Mouse (Mus musculus): Measurements from ENCODE around the gene Ncapd2. TPM values are rescaled to one million over a fixed set of nuclear protein-coding genes. Genes with fewer than 3 reads are reported as not detected.
A peak's percentile ranks its signal among the peaks of the same experiment; 100 is the strongest.

Ncapd2 gene
- polyA plus RNA-seq, 1 experiment from 2014 or later, result 16.6 TPM

- 49% methylated on average over 7 of the region's 7 CpGs for WGBS
- TF ChIP-seq EP300 (optimal IDR thresholded peaks at IDR 0.05), result no peak
- no peak for TF ChIP-seq CTCF (IDR thresholded peaks at IDR 0.05; ENCODE audit: low read depth)
- no peaks in the 10 kb centered on the region for H3K36me3 ChIP-seq (ENCODE audit: control insufficient read depth, insufficient read depth, low read length)
- H3K9me3 ChIP-seq (ENCODE audit: control insufficient read depth, low read length), result no peaks in the 10 kb centered on the region
- DNase-seq (ENCODE audit: low spot score) (no peak), ATAC-seq (ENCODE audit: low FRiP score, low TSS enrichment) (no peak)
- no peak overlapping the region for H3K27ac ChIP-seq (replicated peaks)
- no peak overlapping the region for H3K4me3 ChIP-seq (ENCODE audit: low read depth, low read length)
- no peaks in the 10 kb centered on the region for H3K27me3 ChIP-seq (ENCODE audit: control insufficient read depth, insufficient read depth, low read length)
- 0 out of 2 replicates have a peak, but pooled peaks cover 3% of the 10 kb centered on the region for H3K4me1 ChIP-seq (replicated peaks; ENCODE audit: control insufficient read depth, insufficient read depth)
- no peak overlapping the region for H3K9ac ChIP-seq (ENCODE audit: low read length)
- H3K4me2 ChIP-seq (replicated peaks; ENCODE audit: low read depth), result no peak overlapping the region
Observed at GRCm38 (mm10) chr6:125193390-125193789, 1.9 kb upstream of the Ncapd2 start.

GRCm38 (mm10) chr6:125192841-125193240 is 1.3 kb upstream of the Ncapd2 start:
- peak overlapping the region; percentile 73 for H3K9ac ChIP-seq (ENCODE audit: low read length)
- WGBS, result 38% methylated on average over 5 of the region's 5 CpGs
- no peaks in the 10 kb centered on the region for H3K9me3 ChIP-seq (ENCODE audit: control insufficient read depth, low read length)
- peak overlapping the region; percentile 77 for H3K4me2 ChIP-seq (replicated peaks; ENCODE audit: low read depth)
- no peaks in the 10 kb centered on the region for H3K27me3 ChIP-seq (ENCODE audit: control insufficient read depth, insufficient read depth, low read length)
- TF ChIP-seq EP300 (optimal IDR thresholded peaks at IDR 0.05), result no peak
- TF ChIP-seq CTCF (IDR thresholded peaks at IDR 0.05; ENCODE audit: low read depth), result no peak
- ATAC-seq (ENCODE audit: low FRiP score, low TSS enrichment) (no peak), DNase-seq (ENCODE audit: low spot score) (no peak)
- H3K27ac ChIP-seq (replicated peaks), result peak overlapping the region; percentile 97
- H3K4me1 ChIP-seq (replicated peaks; ENCODE audit: control insufficient read depth, insufficient read depth), result 0 out of 2 replicates have a peak, but pooled peaks cover 3% of the 10 kb centered on the region
- H3K4me3 ChIP-seq (ENCODE audit: low read depth, low read length), result peak overlapping the region; percentile 65
- 0 out of 2 replicates have a peak, but pooled peaks cover 2% of the 10 kb centered on the region for H3K36me3 ChIP-seq (ENCODE audit: control insufficient read depth, insufficient read depth, low read length)

- Histone ChIP-seq H3K4me3 (ENCODE audit: low read depth, low read length) (peak overlapping the region; percentile 65), H3K36me3 (ENCODE audit: control insufficient read depth, insufficient read depth, low read length) (0 out of 2 replicates have a peak, but pooled peaks cover 3% of the 10 kb centered on the region), H3K4me1 (replicated peaks; ENCODE audit: control insufficient read depth, insufficient read depth) (0 out of 2 replicates have a peak, but pooled peaks cover 3% of the 10 kb centered on the region), H3K27ac (replicated peaks) (peak overlapping the region; percentile 97), H3K27me3 (ENCODE audit: control insufficient read depth, insufficient read depth, low read length) (no peaks in the 10 kb centered on the region), H3K4me2 (replicated peaks; ENCODE audit: low read depth) (peak overlapping the region; percentile 77), H3K9me3 (ENCODE audit: control insufficient read depth, low read length) (no peaks in the 10 kb centered on the region), H3K9ac (ENCODE audit: low read length) (peak overlapping the region; percentile 73)
- DNase-seq (ENCODE audit: low spot score) (peak; percentile 94), ATAC-seq (ENCODE audit: low FRiP score, low TSS enrichment) (peak; percentile 95)
- under 1% methylated on average over 34 of the region's 34 CpGs for WGBS
- TF ChIP-seq EP300 (optimal IDR thresholded peaks at IDR 0.05) (no peak), CTCF (IDR thresholded peaks at IDR 0.05; ENCODE audit: low read depth) (no peak)
Observed at GRCm38 (mm10) chr6:125192016-125192714, 664 bp upstream of the Ncapd2 start.

- peak overlapping the region; percentile 74 for H3K27ac ChIP-seq (replicated peaks)
- no peak for ATAC-seq (ENCODE audit: low FRiP score, low TSS enrichment)
- H3K4me1 ChIP-seq (replicated peaks; ENCODE audit: control insufficient read depth, insufficient read depth), result 0 out of 2 replicates have a peak, but pooled peaks cover 3% of the 10 kb centered on the region
- no peaks in the 10 kb centered on the region for H3K9me3 ChIP-seq (ENCODE audit: control insufficient read depth, low read length)
- H3K4me2 ChIP-seq (replicated peaks; ENCODE audit: low read depth), result peak overlapping the region; percentile 61
- H3K27me3 ChIP-seq (ENCODE audit: control insufficient read depth, insufficient read depth, low read length), result no peaks in the 10 kb centered on the region
- no peak for DNase-seq (ENCODE audit: low spot score)
- no peak for TF ChIP-seq EP300 (optimal IDR thresholded peaks at IDR 0.05)
- TF ChIP-seq CTCF (IDR thresholded peaks at IDR 0.05; ENCODE audit: low read depth), result no peak
- peaks cover 6% of the 10 kb centered on the region; the same call in 1 of the 2 replicates for H3K36me3 ChIP-seq (ENCODE audit: control insufficient read depth, insufficient read depth, low read length)
- peak overlapping the region; percentile 65 for H3K4me3 ChIP-seq (ENCODE audit: low read depth, low read length)
- H3K9ac ChIP-seq (ENCODE audit: low read length), result peak overlapping the region; percentile 55
Observed at GRCm38 (mm10) chr6:125190816-125191215, 685 bp downstream of the Ncapd2 start.

- H3K4me1 ChIP-seq (replicated peaks; ENCODE audit: control insufficient read depth, insufficient read depth), result no peaks in the 10 kb centered on the region
- no peaks in the 10 kb centered on the region for H3K9me3 ChIP-seq (ENCODE audit: control insufficient read depth, low read length)
- H3K9ac ChIP-seq (ENCODE audit: low read length), result no peak overlapping the region
- no peak overlapping the region for H3K4me3 ChIP-seq (ENCODE audit: low read depth, low read length)
- H3K36me3 ChIP-seq (ENCODE audit: control insufficient read depth, insufficient read depth, low read length), result peaks cover 24% of the 10 kb centered on the region
- no peak for TF ChIP-seq CTCF (IDR thresholded peaks at IDR 0.05; ENCODE audit: low read depth)
- TF ChIP-seq EP300 (optimal IDR thresholded peaks at IDR 0.05), result no peak
- H3K4me2 ChIP-seq (replicated peaks; ENCODE audit: low read depth), result no peak overlapping the region
- WGBS, result 93% methylated on average over 10 of the region's 10 CpGs
- ATAC-seq (ENCODE audit: low FRiP score, low TSS enrichment), result no peak
- DNase-seq (ENCODE audit: low spot score), result no peak
- no peak overlapping the region for H3K27ac ChIP-seq (replicated peaks)
- H3K27me3 ChIP-seq (ENCODE audit: control insufficient read depth, insufficient read depth, low read length), result no peaks in the 10 kb centered on the region
Observed at GRCm38 (mm10) chr6:125186203-125186602, 5.3 kb downstream of the Ncapd2 start.

GRCm38 (mm10) chr6:125182133-125182532 is 9.4 kb downstream of the Ncapd2 start:
- no peak overlapping the region for H3K4me2 ChIP-seq (replicated peaks; ENCODE audit: low read depth)
- H3K4me1 ChIP-seq (replicated peaks; ENCODE audit: control insufficient read depth, insufficient read depth), result no peaks in the 10 kb centered on the region
- WGBS, result 68% methylated on average over 5 of the region's 5 CpGs
- peaks cover 39% of the 10 kb centered on the region for H3K36me3 ChIP-seq (ENCODE audit: control insufficient read depth, insufficient read depth, low read length)
- H3K9me3 ChIP-seq (ENCODE audit: control insufficient read depth, low read length), result no peaks in the 10 kb centered on the region
- H3K4me3 ChIP-seq (ENCODE audit: low read depth, low read length), result no peak overlapping the region
- no peaks in the 10 kb centered on the region for H3K27me3 ChIP-seq (ENCODE audit: control insufficient read depth, insufficient read depth, low read length)
- TF ChIP-seq CTCF (IDR thresholded peaks at IDR 0.05; ENCODE audit: low read depth) (no peak), EP300 (optimal IDR thresholded peaks at IDR 0.05) (no peak)
- DNase-seq (ENCODE audit: low spot score) (no peak), ATAC-seq (ENCODE audit: low FRiP score, low TSS enrichment) (no peak)
- H3K9ac ChIP-seq (ENCODE audit: low read length), result no peak overlapping the region
- H3K27ac ChIP-seq (replicated peaks), result no peak overlapping the region
